Mouse (Mus musculus) frontal cortex, postnatal 25 days (tissue): ENCODE results near the gene Bco2.

Experiments used
- DNase-seq, 2 experiments: peaks; one replicate each; pipeline ENCODE4 v3.0.0; 2022; ENCODE audit warnings: low spot score in 2 of 2

Bco2 gene

GRCm38 (mm10) chr9:50555094-50555446 is at the start of gene Bco2:
Bco2 (minus strand) TSS chr9:50555181.
- DNase-seq = no peak

DNA sequence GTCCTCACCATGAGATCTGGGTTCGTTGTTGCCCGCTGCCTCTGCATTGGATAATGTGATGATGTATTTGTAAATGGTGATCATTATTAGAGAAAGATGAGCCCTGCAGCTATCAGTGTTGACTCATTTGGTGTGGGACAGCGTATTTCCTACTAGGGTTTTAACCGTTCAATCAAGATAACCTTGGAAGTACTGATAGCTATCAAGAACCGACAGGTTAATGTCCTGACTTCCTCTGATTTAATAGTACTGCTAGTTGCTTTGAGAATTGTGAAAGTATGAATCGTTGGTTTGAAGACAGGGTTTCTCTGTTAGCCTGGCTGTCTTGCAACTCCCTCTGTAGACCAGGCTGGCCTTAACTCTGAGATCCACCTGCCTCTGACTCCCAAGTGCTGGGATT is 49.4 kb upstream of the Bco2 start:
- no peak for DNase-seq

DNA sequence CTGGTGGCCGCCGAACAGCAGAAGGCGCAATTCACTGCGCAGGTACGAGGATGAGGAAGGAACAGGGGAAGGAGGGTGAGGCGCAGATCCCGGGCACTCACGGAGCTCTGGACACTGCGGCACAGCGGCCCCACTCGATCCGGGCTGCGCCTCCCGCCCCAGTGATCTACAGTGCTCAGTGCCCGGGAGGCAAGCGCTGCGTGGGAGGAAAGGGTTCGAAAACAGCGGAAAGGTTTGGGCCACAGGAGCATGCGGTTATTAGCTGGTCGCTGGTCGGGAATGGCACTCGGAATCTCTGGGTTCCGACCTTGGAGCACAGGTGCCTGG is 49.0 kb upstream of the Bco2 start:
- no peak for DNase-seq

DNA sequence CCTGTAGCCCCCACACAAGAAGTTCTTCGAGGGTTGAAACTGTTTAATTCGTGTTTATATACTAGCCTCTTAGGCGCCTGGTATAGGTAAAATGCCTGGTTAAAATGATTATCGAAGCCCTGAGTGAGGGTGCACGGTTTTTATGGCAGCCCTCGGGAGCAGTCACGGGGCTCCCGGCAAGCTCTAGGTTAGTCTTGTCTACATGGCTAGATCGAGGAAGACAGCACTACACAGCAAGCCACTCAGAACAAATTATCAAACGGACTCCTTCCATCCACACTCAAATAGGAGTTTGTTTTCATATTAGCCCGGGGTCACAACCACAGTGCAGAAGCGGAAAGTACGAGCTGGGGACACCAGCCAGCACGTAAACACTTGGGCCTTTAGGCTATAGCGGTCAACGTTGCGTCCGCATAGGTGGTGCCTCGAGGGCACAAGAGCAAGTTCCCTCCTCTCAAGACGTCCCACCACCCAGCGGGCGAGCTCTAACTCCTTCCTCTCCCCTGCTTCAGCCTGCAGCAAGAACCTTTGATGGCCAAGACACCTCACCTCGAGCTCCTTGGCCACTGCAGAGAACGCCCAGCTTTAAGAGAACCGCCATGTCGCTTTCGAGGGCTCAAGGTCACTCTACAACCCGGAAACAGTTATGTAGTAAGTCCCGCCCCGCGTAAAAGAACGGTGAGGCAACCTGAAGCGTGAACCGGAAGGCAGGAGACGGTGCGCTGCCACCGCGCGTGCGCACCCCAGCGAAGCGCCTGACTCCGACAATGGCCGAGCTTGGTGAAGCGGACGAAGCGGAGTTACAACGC is 48.4 kb upstream of the Bco2 start, which contains the start of the genes Sdhd and Timm8b:
TSS of gene Sdhd (minus strand) at position 624 of the 809 bp plus-strand sequence.
TSS of gene Timm8b (plus strand) at position 722 of the 809 bp plus-strand sequence.
- peak; percentile 88 to 89 for DNase-seq

DNA sequence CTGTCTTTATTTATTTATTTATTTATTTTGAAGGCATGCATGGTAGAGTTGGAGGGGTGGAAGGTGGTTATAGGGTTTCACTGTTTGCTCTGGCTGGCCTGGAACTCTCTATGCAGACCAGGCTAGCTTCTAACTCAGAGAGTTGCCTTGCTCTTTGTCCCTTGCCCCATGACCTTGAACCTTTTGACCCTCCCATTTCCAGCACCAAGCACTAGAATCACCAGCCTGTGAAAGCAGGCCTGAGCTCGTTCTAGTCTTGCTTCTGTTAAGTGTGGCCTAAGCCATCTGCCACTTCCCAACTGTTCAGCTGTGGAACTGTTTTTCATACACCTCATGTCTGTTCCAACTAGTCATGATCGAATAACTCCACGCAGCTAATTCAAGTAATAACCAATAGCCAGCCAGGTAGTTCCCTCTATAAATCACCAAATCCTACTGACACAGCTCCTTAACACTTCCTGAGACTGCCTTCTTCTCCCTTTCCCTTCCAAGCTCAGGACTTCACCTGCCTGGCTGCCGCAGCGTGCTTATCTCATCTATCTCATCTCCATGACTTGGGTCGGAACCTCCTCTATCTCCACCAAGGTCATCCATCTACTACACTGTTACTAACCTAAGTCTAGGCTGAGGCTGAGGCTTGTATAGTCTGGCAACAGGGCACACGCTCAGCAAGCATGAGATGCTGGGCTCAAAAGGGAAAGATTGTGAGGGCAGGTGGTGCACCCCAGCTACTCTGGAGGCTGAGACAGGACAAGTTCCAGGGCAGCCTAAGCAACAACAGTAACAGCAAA is 47.3 kb upstream of the Bco2 start:
- no peak for DNase-seq

- DNase-seq = no peak
Measured at GRCm38 (mm10) chr9:50601536-50601935, 46.6 kb upstream of the Bco2 start.

DNA sequence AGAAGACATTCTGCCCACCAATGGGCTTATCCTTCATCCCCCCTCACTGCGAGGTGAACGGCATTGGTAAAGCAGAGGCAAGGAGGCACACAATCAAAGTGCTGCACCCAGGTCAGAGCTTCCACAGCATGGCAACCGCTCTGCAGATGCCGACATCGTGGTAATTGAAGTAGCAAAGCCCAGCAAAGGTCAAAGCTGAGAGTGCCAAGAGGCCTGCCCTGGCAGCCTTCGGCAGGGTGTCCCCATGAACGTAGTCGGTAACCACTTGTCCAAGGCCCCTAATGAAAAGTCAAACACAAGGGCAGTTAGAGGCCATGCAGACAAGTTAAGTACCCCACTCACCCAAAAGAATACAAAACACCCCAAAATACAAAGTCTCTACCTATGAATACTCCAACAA is 42.0 kb upstream of the Bco2 start:
- no peak for DNase-seq

- no peak for DNase-seq
Measured at GRCm38 (mm10) chr9:50594794-50595417, 39.9 kb upstream of the Bco2 start.

DNA sequence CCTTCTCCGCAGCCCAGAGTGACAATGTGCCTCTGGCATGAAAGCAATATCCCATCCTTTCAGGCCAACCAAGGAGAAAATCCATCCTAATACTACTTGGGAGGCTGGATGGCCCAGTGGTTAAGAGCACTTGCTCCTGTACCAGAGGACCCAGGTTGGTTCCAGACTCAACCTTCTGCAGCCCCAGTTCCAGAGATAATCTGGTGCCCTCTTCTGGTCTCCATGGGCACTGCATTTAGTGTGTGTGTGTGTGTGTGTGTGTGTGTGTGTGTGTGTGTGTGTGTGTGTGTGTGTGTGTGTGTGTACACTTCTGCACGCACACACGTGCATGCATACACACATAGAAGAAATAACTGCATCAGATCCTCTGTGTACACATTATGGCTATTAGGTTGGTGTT is 38.6 kb upstream of the Bco2 start:
- DNase-seq = no peak

DNA sequence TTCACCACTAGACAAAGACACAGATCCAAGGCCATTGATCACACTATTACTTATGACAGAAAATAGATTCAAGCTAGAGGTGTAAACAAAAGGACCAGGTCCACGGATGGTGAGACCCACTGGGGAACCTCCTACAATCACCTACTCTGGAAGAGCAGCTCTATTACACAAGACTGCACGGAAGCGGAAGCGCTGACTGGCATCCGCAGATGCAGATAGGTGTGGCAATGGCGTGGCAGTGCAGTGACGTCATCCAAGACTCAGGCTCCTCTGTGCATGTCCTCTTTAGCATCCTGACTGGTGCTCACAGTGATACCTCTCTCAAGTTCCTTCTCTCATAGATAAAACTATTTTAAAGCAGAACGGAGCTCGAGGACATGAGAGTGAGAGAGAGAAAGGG is 38.0 kb upstream of the Bco2 start:
- no peak for DNase-seq

DNA sequence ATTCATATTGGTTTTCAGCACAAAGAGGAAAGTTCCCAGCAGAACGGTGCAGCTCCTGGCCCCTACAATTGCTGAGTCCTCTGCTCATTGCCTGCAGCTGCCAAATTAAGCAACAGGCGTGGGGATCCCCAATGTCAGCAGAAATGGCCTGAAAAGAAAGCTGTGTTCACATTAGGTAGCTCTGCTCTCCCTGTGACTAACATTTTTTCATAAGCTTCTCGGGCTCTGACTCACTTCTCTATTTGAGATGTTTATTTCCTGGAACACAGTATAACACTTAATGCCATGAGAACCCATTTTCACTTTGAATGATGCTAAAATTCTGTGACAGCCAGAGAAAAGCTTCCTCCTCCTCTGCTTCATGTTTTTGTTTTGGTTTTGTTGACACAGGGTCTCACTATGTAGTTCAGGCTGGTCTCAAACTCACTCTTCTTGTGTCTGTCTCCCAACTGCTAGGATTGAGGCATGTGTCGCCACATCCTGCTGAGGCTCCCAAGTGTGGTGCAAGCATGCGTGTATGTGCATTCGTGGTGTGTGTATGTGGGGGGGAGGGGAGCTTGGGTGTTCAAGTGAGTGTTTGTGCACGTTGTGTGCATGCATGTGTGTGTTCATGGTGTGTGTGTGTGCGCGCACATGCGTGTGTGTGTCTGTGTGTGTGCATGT is 36.0 kb upstream of the Bco2 start:
- DNase-seq = no peak

- DNase-seq = no peak
Measured at GRCm38 (mm10) chr9:50586955-50587354, 32.0 kb upstream of the Bco2 start.

- DNase-seq = no peak
Measured at GRCm38 (mm10) chr9:50585145-50585818, 30.3 kb upstream of the Bco2 start.

- no peak for DNase-seq
Measured at GRCm38 (mm10) chr9:50580370-50580769, 25.4 kb upstream of the Bco2 start.

DNA sequence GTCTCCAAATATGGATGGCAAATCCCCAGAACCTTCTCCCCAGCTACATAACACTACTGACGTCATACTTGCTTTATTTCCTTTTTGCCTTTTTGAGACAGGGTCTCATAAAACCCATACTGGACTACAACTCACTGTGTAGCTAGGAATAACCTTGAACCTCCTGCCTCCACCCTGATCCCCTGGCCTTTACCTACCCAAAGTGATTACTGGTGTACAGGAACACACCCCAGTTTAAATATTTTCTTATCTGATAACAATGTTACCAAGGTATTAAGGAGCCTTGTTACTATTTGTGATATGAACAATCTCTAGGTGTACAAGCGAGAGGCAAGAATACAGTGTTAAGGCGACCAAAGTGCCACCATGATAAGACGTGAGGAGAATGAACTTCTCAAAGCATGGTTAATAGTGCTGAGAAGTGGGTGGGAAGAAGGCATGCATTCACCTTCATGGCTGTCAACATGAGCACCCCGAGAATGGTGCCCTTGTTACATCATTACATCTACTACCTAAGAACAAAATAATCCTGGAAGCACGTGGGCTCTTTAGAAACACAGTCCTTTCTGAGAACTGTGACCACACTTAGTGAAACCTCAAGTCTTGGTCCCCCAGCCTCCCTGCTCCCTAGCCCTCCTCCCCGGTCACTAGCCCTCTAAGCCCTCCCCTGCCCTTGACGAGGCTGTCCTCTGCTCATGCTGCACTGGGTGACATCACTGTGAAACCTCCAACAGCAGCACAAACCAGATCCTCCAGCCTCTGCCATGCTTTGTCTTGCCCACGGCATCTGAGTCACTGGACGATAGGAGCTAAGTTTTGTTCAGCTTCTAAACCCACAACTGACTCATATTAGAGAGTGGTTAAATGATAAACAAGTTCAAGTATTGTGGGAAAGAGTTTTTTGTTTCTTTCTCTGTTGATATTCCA is 14.9 kb upstream of the Bco2 start:
- no peak for DNase-seq

DNA sequence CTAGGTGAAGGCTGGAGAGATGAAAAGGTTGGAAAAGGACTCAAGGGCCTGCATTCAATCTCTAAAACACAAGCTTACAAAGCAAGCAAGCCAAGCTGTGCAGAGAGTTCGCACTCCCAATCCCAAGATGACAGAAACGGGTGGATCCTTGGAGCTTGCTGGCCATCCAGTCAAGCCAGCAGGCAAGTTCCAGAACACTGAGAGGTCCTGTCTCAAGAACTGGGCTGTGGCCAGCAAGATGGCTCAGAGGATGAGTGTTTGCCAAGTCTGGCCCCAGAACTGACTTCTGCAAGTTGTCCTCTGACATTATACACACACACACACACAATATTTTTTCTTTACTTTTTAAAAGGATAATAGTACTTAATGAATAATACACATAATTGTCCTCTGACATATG is 12.9 kb upstream of the Bco2 start:
- no peak for DNase-seq

- DNase-seq = no peak
Measured at GRCm38 (mm10) chr9:50567372-50567771, 12.4 kb upstream of the Bco2 start.

GRCm38 (mm10) chr9:50565940-50566339 is 11.0 kb upstream of the Bco2 start:
- no peak for DNase-seq

GRCm38 (mm10) chr9:50565173-50565572 is 10.2 kb upstream of the Bco2 start:
- no peak for DNase-seq

GRCm38 (mm10) chr9:50561918-50562360 is 7.0 kb upstream of the Bco2 start:
- no peak for DNase-seq
